Mouse (Mus musculus): ENCODE results near the gene Ly6g5c. TPM values are rescaled to one million over a fixed set of nuclear protein-coding genes. Genes with fewer than 3 reads are reported as not detected.

The Ly6g5c gene
- polyA plus RNA-seq, 1 experiment from 2014 or later: not detected

DNA sequence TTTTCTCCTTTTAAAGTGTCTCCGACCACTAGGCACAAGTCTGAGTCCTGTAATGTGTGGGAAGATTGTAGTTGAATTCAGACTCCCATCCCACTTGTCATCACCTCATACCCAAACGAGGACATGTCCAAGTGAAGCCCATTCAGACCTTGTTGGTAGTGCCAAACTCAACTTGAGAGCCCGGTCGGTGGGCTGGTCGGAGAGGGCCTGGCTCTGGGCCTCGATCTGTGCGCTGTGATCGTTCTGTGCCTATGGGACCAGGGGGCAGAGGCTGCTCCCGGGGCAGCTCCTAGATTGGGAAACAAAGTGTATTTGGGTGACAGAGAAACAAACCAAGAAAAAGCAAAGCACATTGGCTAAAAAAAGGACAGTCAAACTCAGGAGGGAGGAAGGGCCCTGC lies 45.0 kb downstream of the Ly6g5c start:
- ATAC-seq (ENCODE audit: insufficient read depth, low FRiP score, low TSS enrichment): no peak
- Histone ChIP-seq H3K27ac (ENCODE audit: low read depth, low read length) (no peak overlapping the region), H3K27me3 (ENCODE audit: control insufficient read depth, insufficient read depth, low read length) (no peaks in the 10 kb centered on the region), H3K4me3 (ENCODE audit: low read depth, low read length) (no peak overlapping the region), H3K9me3 (ENCODE audit: control insufficient read depth, low read length) (no peaks in the 10 kb centered on the region), H3K4me1 (ENCODE audit: control insufficient read depth, insufficient read depth, low read length) (no peaks in the 10 kb centered on the region), H3K9ac (ENCODE audit: low read length) (no peak overlapping the region), H3K36me3 (ENCODE audit: control insufficient read depth, insufficient read depth, low read length) (peaks cover 79% of the 10 kb centered on the region), H3K4me2 (ENCODE audit: low read depth) (no peak overlapping the region)
- WGBS: 93% methylated on average over 9 of the region's 9 CpGs
- DNase-seq (ENCODE audit: low spot score): no peak

DNA sequence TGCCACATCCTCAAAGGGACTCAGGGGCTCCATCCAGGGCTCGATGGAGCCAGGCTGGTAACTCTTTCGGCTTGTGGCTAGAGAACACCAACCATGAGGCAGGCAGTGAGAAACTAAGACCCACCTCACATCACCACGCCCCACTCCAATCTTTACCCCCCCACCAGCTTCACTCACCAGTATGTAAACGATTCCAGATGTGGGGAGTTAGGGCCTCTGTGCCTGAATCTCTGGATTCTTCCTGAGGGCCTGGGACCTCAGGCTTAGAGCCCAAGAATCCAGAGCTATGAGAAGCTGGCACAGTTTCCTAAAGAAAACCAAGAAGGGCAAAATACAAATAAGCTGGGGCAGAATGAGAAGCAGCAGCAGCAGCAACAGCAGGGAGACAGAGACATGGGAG lies 45.9 kb downstream of the Ly6g5c start:
- no peak for ATAC-seq (ENCODE audit: insufficient read depth, low FRiP score, low TSS enrichment)
- H3K27me3 ChIP-seq (ENCODE audit: control insufficient read depth, insufficient read depth, low read length): no peaks in the 10 kb centered on the region
- no peak for DNase-seq (ENCODE audit: low spot score)
- H3K36me3 ChIP-seq (ENCODE audit: control insufficient read depth, insufficient read depth, low read length): peaks cover 87% of the 10 kb centered on the region
- no peak overlapping the region for H3K27ac ChIP-seq (ENCODE audit: low read depth, low read length)
- H3K9me3 ChIP-seq (ENCODE audit: control insufficient read depth, low read length): no peaks in the 10 kb centered on the region
- no peak overlapping the region for H3K4me2 ChIP-seq (ENCODE audit: low read depth)
- no peaks in the 10 kb centered on the region for H3K4me1 ChIP-seq (ENCODE audit: control insufficient read depth, insufficient read depth, low read length)
- no peak overlapping the region for H3K4me3 ChIP-seq (ENCODE audit: low read depth, low read length)
- no peak overlapping the region for H3K9ac ChIP-seq (ENCODE audit: low read length)
- WGBS: 88% methylated on average over 4 of the region's 4 CpGs

DNA sequence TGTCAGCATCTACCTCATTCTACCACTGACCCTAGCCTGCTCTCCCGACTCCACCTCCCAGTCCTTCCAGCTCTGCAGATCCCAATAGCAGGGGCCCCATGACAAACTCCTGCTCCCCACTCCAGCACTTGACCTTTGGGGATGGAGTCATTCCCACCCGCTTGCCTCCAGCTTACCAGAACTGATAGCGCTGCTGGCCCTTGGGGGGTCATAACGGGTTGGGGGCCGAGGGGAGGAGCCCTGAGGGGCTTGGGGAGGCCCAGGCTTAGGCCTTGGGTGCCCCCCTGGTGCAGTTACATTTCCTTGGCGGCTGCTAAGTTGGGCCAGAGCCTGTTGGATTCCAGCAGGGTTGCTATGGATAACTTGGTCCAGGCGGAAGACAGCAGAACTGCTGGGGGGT lies 46.5 kb downstream of the Ly6g5c start:
- Histone ChIP-seq H3K9me3 (ENCODE audit: control insufficient read depth, low read length) (no peaks in the 10 kb centered on the region), H3K27me3 (ENCODE audit: control insufficient read depth, insufficient read depth, low read length) (no peaks in the 10 kb centered on the region), H3K4me2 (ENCODE audit: low read depth) (no peak overlapping the region), H3K4me1 (ENCODE audit: control insufficient read depth, insufficient read depth, low read length) (no peaks in the 10 kb centered on the region), H3K36me3 (ENCODE audit: control insufficient read depth, insufficient read depth, low read length) (peaks cover 89% of the 10 kb centered on the region), H3K9ac (ENCODE audit: low read length) (no peak overlapping the region), H3K27ac (ENCODE audit: low read depth, low read length) (no peak overlapping the region), H3K4me3 (ENCODE audit: low read depth, low read length) (no peak overlapping the region)
- DNase-seq (ENCODE audit: low spot score) (no peak), ATAC-seq (ENCODE audit: insufficient read depth, low FRiP score, low TSS enrichment) (no peak)
- 82% methylated on average over 7 of the region's 7 CpGs for WGBS

- whole genome bisulfite sequencing: 94% methylated on average over 12 of the region's 12 CpGs
Observed at GRCm38 (mm10) chr17:35155451-35155850, 47.4 kb downstream of the Ly6g5c start.

GRCm38 (mm10) chr17:35156461-35157200 lies 48.6 kb downstream of the Ly6g5c start:
- ATAC-seq (ENCODE audit: insufficient read depth, low FRiP score, low TSS enrichment) (no peak), DNase-seq (ENCODE audit: low spot score) (no peak)
- H3K9ac ChIP-seq (ENCODE audit: low read length): no peak overlapping the region
- H3K9me3 ChIP-seq (ENCODE audit: control insufficient read depth, low read length): no peaks in the 10 kb centered on the region
- no peaks in the 10 kb centered on the region for H3K4me1 ChIP-seq (ENCODE audit: control insufficient read depth, insufficient read depth, low read length)
- 92% methylated on average over 33 of the region's 33 CpGs for WGBS
- H3K27me3 ChIP-seq (ENCODE audit: control insufficient read depth, insufficient read depth, low read length): no peaks in the 10 kb centered on the region
- no peak overlapping the region for H3K27ac ChIP-seq (ENCODE audit: low read depth, low read length)
- peaks cover 90% of the 10 kb centered on the region for H3K36me3 ChIP-seq (ENCODE audit: control insufficient read depth, insufficient read depth, low read length)
- H3K4me3 ChIP-seq (ENCODE audit: low read depth, low read length): no peak overlapping the region
- no peak overlapping the region for H3K4me2 ChIP-seq (ENCODE audit: low read depth)

More at GRCm38 (mm10) chr17:35155451-35155850, 47.4 kb downstream of the Ly6g5c start:
- Histone ChIP-seq H3K4me3 (ENCODE audit: low read depth, low read length) (no peak overlapping the region), H3K4me1 (ENCODE audit: control insufficient read depth, insufficient read depth, low read length) (no peaks in the 10 kb centered on the region), H3K27ac (ENCODE audit: low read depth, low read length) (no peak overlapping the region), H3K9ac (ENCODE audit: low read length) (no peak overlapping the region), H3K9me3 (ENCODE audit: control insufficient read depth, low read length) (no peaks in the 10 kb centered on the region), H3K36me3 (ENCODE audit: control insufficient read depth, insufficient read depth, low read length) (peaks cover 90% of the 10 kb centered on the region), H3K27me3 (ENCODE audit: control insufficient read depth, insufficient read depth, low read length) (no peaks in the 10 kb centered on the region), H3K4me2 (ENCODE audit: low read depth) (no peak overlapping the region)
- ATAC-seq (ENCODE audit: insufficient read depth, low FRiP score, low TSS enrichment): no peak
- DNase-seq (ENCODE audit: low spot score): no peak

DNA sequence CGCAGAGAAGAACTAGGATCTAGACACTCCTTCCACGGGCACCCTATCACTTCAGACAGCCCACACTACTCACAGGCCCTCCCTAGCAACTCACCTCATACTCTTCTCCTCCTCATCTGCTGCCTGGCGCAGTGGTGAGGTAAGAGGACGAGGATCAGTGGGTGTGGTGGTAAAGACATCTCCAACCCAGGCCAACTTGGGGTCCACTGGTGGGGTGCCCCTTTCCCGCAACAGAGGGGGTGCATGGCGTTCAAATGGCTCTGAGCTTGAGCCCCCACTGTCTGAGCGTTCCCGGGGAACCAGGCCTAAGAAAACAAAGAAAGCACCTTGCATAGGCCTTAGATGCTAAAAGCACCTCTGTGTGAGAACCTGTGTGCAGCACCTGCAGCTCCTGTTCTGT lies 49.2 kb downstream of the Ly6g5c start:
- ATAC-seq (ENCODE audit: insufficient read depth, low FRiP score, low TSS enrichment) (no peak), DNase-seq (ENCODE audit: low spot score) (no peak)
- H3K4me3 ChIP-seq (ENCODE audit: low read depth, low read length): no peak overlapping the region
- H3K9ac ChIP-seq (ENCODE audit: low read length): no peak overlapping the region
- H3K4me2 ChIP-seq (ENCODE audit: low read depth): no peak overlapping the region
- H3K4me1 ChIP-seq (ENCODE audit: control insufficient read depth, insufficient read depth, low read length): no peaks in the 10 kb centered on the region; the same call in 1 of the 2 replicates
- no peaks in the 10 kb centered on the region for H3K27me3 ChIP-seq (ENCODE audit: control insufficient read depth, insufficient read depth, low read length)
- H3K9me3 ChIP-seq (ENCODE audit: control insufficient read depth, low read length): no peaks in the 10 kb centered on the region
- 94% methylated on average over 8 of the region's 8 CpGs for WGBS
- no peak overlapping the region for H3K27ac ChIP-seq (ENCODE audit: low read depth, low read length)
- peaks cover 90% of the 10 kb centered on the region for H3K36me3 ChIP-seq (ENCODE audit: control insufficient read depth, insufficient read depth, low read length)

- no peaks in the 10 kb centered on the region for H3K9me3 ChIP-seq (ENCODE audit: control insufficient read depth, low read length)
- no peak overlapping the region for H3K4me2 ChIP-seq (ENCODE audit: low read depth)
- DNase-seq (ENCODE audit: low spot score) (no peak), ATAC-seq (ENCODE audit: insufficient read depth, low FRiP score, low TSS enrichment) (no peak)
- WGBS: 94% methylated on average over 8 of the region's 8 CpGs
- peaks cover 89% of the 10 kb centered on the region for H3K36me3 ChIP-seq (ENCODE audit: control insufficient read depth, insufficient read depth, low read length)
- H3K9ac ChIP-seq (ENCODE audit: low read length): no peak overlapping the region
- no peak overlapping the region for H3K4me3 ChIP-seq (ENCODE audit: low read depth, low read length)
- H3K27ac ChIP-seq (ENCODE audit: low read depth, low read length): no peak overlapping the region
- H3K27me3 ChIP-seq (ENCODE audit: control insufficient read depth, insufficient read depth, low read length): no peaks in the 10 kb centered on the region
- H3K4me1 ChIP-seq (ENCODE audit: control insufficient read depth, insufficient read depth, low read length): peaks cover 3% of the 10 kb centered on the region
Observed at GRCm38 (mm10) chr17:35157661-35158175, 49.6 kb downstream of the Ly6g5c start.

GRCm38 (mm10) chr17:35158850-35159593 lies 50.9 kb downstream of the Ly6g5c start:
- Histone ChIP-seq H3K27me3 (ENCODE audit: control insufficient read depth, insufficient read depth, low read length) (no peaks in the 10 kb centered on the region), H3K9me3 (ENCODE audit: control insufficient read depth, low read length) (no peaks in the 10 kb centered on the region), H3K27ac (ENCODE audit: low read depth, low read length) (no peak overlapping the region), H3K9ac (ENCODE audit: low read length) (no peak overlapping the region), H3K4me1 (ENCODE audit: control insufficient read depth, insufficient read depth, low read length) (peaks cover 8% of the 10 kb centered on the region), H3K4me3 (ENCODE audit: low read depth, low read length) (no peak overlapping the region), H3K4me2 (ENCODE audit: low read depth) (no peak overlapping the region), H3K36me3 (ENCODE audit: control insufficient read depth, insufficient read depth, low read length) (peaks cover 76% of the 10 kb centered on the region)
- no peak for DNase-seq (ENCODE audit: low spot score)
- ATAC-seq (ENCODE audit: insufficient read depth, low FRiP score, low TSS enrichment): no peak
- 97% methylated on average over 16 of the region's 16 CpGs for WGBS

Data from neural tube, embryonic 11.5 days (tissue).